Mouse (Mus musculus) B cell, adult 62 days (primary cell): Measurements from ENCODE around the gene Aldoart2. TPM values are rescaled to one million over a fixed set of nuclear protein-coding genes. Genes with fewer than 3 reads are reported as not detected.

Experiments
- total RNA-seq: library from RNA; stranded (reverse); gene quantifications from 4 replicates; pipeline ENCODE4 v1.2.4, GENCODE M21; 2023

Gene Aldoart2
- not detected in 4 replicates for total RNA-seq

GRCm38 (mm10) chr12:55565206-55565605, at the start of gene Aldoart2:
Gene Aldoart2 (plus strand): TSS chr12:55565239.

GRCm38 (mm10) chr12:55598887-55599561, 34.0 kb downstream of the Aldoart2 start, which contains the start of gene Insm2:
Gene Insm2 (plus strand): TSS chr12:55599427.

Other genes with a start within 250 kb of the Aldoart2 start
- 86.9 to 95.3 TPM (median 89.5 TPM) in 4 replicates for gene Psma6, start 181.0 kb upstream of the Aldoart2 start, total RNA-seq
- gene Nfkbia, start 72.6 kb upstream of the Aldoart2 start, total RNA-seq: 236 to 348 TPM (median 258 TPM) in 4 replicates
- not detected in 4 replicates for gene Insm2, start 34.2 kb downstream of the Aldoart2 start, total RNA-seq